Mouse (Mus musculus) heart, postnatal 0 days (tissue): Measurements from ENCODE around the gene Rara.

Source experiments
- CTCF ChIP-seq: IDR thresholded peaks from 2 replicates; pipeline ENCODE4 v1.5.1; 2016; ENCODE audit warnings: antibody characterized with exemption, control low read depth, low read depth
- EP300 ChIP-seq: IDR thresholded peaks from 2 replicates; pipeline ENCODE4 v1.6.1; 2016; ENCODE audit warnings: antibody characterized with exemption, low read depth

- no peak for TF ChIP-seq CTCF
- no peak for TF ChIP-seq EP300
Measured at GRCm38 (mm10) chr11:98943741-98944461, 16.3 kb downstream of the Rara start.
